Mouse (Mus musculus): ENCODE data around the gene Tmc1. TPM values are rescaled to one million over a fixed set of nuclear protein-coding genes. Genes with fewer than 3 reads are reported as not detected.

Tmc1 gene
- 0.10 and 0.13 TPM in 2 replicates for polyA plus RNA-seq (2012; rRNA removed)

GRCm38 (mm10) chr19:20953874-20954273, at the start of gene Tmc1:
Gene Tmc1 (minus strand): TSS chr19:20954202.

Other genes starting within 250 kb of the Tmc1 start
- 0.95 and 1.4 TPM in 2 replicates for gene Aldh1a7, start 226.6 kb downstream of the Tmc1 start, polyA plus RNA-seq (2012; rRNA removed)